Mouse (Mus musculus) liver, adult 2 months (tissue): Measurements from ENCODE around the gene Muc3.

Source experiments
- CTCF ChIP-seq: fragments of 200-500 bp; IDR thresholded peaks from 2 replicates; pipeline ENCODE4 v1.5.1; 2011; ENCODE audit warnings: low read depth, low read length, control low read depth
- POLR2A ChIP-seq: fragments of 200-500 bp; IDR thresholded peaks from 2 replicates; pipeline ENCODE4 v1.6.1; 2011; ENCODE audit warnings: low read length, control low read depth; ENCODE audit not compliant: insufficient read depth; ENCODE audit errors: extremely low read depth

DNA sequence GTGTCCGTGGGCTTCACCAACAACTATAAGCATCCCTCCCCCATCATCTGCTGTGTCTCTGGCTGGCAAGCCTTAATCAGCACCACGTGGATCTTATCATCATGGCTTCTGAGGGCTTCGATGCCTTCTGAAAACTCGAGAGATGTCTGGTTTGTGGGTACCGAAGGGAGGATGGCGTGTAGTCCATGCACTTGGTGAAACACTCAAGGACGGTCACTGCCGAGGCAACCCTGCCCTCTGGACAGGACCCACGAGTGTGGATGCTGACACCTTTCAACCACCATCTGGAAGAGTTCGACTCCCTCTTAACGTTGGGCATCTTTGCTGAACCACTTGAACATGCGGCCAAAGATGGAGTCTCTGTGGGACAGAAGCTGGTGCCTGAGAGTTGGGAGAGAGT is 38.3 kb downstream of the Muc3 start:
- TF ChIP-seq POLR2A, result no peak
- TF ChIP-seq CTCF, result no peak
